Mouse (Mus musculus) cerebellum, adult 2 months (tissue): Measurements from ENCODE around the gene Plxdc1.

Source experiments
- CTCF ChIP-seq: fragments of 200-500 bp; IDR thresholded peaks from 2 replicates; pipeline ENCODE4 v1.5.1; 2011; ENCODE audit warnings: low read depth, mild to moderate bottlenecking, control low read depth, low read length, moderate library complexity, borderline replicate concordance; ENCODE audit not compliant: insufficient read depth
- POLR2A ChIP-seq: fragments of 200-500 bp; IDR thresholded peaks from 2 replicates; pipeline ENCODE4 v1.6.1; 2011; ENCODE audit warnings: low read length, control low read depth, borderline replicate concordance; ENCODE audit not compliant: insufficient read depth

DNA sequence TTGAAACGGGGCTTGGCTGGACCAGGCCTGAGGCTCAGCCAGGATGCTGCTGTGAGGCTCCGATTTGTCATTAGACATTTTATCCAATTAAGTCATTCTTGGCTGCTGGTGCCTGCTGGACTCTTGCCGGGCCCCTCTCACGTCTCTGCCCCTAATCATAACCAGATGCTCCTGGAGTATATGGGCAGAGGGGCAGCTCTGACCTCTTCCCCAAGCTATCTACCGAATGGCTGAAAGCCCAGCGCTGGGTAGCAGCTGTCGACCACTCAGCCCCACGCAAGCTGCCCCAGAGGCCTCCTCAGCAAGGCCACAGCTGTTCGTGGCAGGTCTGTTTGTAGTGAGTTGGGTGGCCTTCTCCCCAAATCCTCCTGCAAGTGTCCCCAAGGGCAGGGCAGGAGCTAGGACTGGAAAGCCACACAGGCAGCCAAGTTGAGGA lies 5.7 kb downstream of the Plxdc1 start:
- TF ChIP-seq CTCF (no peak), POLR2A (no peak)
